Mouse (Mus musculus): ENCODE measurements around the gene B4galnt3.

- TF ChIP-seq CTCF (IDR thresholded peaks at IDR 0.05; ENCODE audit: borderline replicate concordance, insufficient read depth, low read length) (no peak), POLR2A (IDR thresholded peaks at IDR 0.05; ENCODE audit: low read depth, low read length) (no peak)
Observed at GRCm38 (mm10) chr6:120182160-120182559, 112.2 kb downstream of the B4galnt3 start.
